Mouse (Mus musculus): ENCODE measurements at regions not wholly inside any gene's neighbourhood (a gene's known extent, or its start where the extent isn't known, plus 50 kb on each side); places are given as distances from the start of the nearest gene placed in this dataset.

DNA sequence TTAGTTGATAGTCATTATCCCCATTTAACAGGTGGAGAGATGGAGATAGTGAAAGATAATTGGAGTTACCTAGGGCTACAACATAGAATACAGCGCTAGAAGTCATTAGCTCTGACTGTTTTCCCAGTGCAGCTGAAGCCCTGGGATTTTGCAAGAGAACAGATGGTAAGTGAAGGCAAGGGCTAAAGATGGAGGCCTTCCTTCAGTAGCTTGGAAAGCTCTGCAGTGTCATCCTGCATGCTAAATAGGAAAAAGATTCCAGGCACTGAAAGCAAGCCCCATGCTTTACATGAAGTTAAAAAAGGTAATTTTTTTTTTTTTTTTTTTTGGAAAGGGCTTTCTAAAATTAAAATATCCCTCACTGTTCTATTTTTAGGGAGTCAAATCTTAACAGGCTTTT lies 477.2 kb upstream of the Syt1 start:
- no peak for TF ChIP-seq CTCF (IDR thresholded peaks at IDR 0.05; ENCODE audit: borderline replicate concordance, insufficient read depth, low read length)
- no peak for TF ChIP-seq POLR2A (IDR thresholded peaks at IDR 0.05; ENCODE audit: low read depth, low read length)

Data from embryonic fibroblast, embryonic 13.5 days (primary cell).